Mouse (Mus musculus): ENCODE results near the gene Pafah2.
A peak's percentile ranks its signal among the peaks of the same experiment; 100 is the strongest.

Gene Pafah2

GRCm38 (mm10) chr4:134395977-134396825 lies at the start of gene Pafah2:
Pafah2 (plus strand) TSS chr4:134396320.
- peak; percentile 97 for DNase-seq (ENCODE audit: low read depth, low spot score)

DNA sequence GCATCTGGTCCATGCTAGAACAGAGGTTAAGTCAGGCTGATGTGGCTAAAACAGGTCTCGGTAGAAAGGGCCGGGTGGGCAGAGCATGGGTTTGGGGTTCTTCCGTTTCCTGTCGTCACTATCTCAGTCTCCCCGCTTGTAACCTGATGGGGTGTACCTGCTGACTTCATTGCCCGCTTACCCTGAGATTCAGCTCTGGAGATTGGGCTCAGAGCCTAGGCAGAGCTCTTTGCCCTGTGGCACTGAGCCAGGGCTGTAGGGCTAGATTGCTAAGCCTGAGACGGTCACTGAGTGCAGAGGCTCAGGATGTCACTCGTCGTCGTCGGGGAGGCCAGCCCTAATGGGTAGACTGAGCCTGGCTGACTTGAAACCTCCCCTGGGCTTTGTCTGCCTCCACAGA lies 48.0 kb upstream of the Pafah2 start:
- no peak for DNase-seq (ENCODE audit: low read depth, low spot score)

GRCm38 (mm10) chr4:134348545-134348944 lies 47.6 kb upstream of the Pafah2 start:
- no peak for DNase-seq (ENCODE audit: low read depth, low spot score)

DNA sequence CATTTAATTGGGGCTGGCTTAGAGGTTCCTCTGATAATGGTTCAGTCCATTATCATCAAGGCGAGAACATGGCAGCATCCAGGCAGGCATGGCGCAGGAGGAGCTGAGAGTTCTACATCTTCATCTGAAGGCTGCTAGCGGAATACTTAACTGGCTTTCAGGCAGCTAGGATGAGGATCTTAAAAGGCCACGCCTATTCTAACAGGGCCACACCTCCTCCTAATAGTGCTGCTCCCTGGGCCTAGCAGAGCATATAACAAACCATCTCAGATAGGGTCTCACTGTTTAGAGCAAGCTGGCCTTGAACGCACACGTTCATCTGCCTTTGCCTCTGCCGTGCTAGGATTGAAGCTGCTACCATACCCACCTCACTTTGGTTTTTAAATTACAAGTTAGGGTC lies 46.3 kb upstream of the Pafah2 start:
- DNase-seq (ENCODE audit: low read depth, low spot score): no peak

DNA sequence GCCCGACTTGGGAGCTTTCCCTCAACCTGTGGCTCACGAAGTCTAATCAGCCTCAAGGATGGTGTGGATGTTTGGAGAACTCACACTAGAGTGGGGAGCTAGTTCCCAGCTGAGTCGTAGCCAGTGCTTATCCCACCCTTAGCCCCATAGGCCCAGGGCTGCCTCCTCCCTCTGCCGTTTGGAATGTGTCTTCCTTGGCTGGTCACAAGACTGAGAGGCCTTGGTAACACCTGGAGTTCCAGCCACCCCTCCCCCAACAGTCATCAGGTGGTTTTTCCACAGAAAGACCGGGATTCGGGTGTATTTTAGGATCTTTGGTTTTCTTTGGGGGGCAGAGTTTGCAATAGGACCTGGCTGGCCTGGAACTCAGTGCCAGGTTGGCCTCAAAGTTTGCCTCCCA lies 45.5 kb upstream of the Pafah2 start:
- no peak for DNase-seq (ENCODE audit: low read depth, low spot score)

GRCm38 (mm10) chr4:134351329-134352260 lies 44.5 kb upstream of the Pafah2 start:
- peak; percentile 51 for DNase-seq (ENCODE audit: low read depth, low spot score)

GRCm38 (mm10) chr4:134352261-134352707 lies 43.8 kb upstream of the Pafah2 start:
- DNase-seq (ENCODE audit: low read depth, low spot score): no peak

DNA sequence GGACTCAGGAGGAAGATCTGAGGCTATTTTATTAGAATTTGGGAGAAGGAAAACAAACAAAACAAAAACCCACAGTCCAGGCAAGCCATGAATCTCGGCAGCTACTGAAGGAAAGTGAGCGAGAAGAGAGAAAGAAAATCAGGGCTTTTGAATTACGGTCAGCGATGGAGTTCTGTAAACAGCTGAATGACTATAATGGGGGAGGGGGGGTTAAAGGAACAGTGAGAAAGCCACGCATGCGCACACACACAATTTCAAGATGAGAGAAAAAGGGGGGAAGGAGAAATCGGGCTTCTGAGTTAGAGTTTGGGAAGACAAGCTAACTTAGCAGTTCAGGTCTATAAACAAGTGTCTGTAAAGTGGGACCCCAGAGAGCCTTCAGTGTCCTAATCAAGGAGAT lies 43.2 kb upstream of the Pafah2 start:
- DNase-seq (ENCODE audit: low read depth, low spot score): no peak

GRCm38 (mm10) chr4:134353527-134354409 lies 42.4 kb upstream of the Pafah2 start:
- DNase-seq (ENCODE audit: low read depth, low spot score): no peak

DNA sequence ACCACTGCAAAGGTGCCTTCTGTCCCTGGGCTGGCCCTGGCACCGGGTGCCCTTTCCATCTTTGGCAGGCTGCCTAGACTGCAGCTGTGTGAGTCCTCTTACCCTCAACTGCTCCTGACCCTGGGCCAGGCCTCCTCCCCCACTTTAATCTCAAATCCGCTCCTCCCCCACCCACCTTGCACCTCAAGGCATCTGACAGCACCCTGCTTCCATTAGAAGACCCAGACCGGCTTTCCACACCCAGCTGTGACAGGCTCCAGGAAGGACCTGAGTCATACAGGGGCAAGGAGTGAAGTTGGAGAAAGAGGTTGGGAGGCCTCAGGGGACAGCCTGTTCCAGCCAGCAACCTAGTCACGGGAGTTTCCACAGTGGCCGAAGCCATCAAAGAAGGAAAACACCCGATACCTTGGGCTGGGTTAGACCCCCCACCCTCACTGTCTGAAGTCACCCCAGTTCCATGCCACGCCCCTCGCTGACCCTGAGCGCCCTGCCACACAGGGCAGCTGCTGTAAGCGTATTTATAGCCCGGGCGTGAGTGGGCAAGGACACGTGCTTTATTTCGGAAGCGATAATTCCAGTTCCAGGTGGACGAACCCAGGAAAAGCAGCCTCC lies 40.2 kb upstream of the Pafah2 start:
- no peak for DNase-seq (ENCODE audit: low read depth, low spot score)

- peak; percentile 88 for DNase-seq (ENCODE audit: low read depth, low spot score)
Observed at GRCm38 (mm10) chr4:134356591-134357460, 39.3 kb upstream of the Pafah2 start.

GRCm38 (mm10) chr4:134357461-134357771 lies 38.7 kb upstream of the Pafah2 start:
- no peak for DNase-seq (ENCODE audit: low read depth, low spot score)

DNA sequence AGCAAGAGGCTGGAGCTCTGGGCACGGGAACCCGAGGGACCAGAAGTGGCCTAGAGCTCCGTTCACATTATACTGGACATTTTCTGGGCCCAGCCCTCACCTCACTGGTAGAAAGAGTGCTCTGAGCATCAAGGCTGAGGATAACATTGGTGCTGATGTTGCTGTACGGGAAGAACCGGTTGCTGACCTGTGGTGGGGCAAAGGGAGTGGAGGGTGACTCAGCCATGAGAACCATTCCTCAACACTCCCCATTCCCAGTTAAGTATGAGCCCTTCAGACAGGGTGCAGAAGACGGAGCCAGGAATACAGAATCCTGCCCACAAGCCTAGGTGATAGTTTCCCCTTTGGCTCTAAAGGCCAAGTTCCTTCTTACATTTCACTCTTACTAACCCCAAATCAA lies 36.5 kb upstream of the Pafah2 start:
- DNase-seq (ENCODE audit: low read depth, low spot score): no peak

DNA sequence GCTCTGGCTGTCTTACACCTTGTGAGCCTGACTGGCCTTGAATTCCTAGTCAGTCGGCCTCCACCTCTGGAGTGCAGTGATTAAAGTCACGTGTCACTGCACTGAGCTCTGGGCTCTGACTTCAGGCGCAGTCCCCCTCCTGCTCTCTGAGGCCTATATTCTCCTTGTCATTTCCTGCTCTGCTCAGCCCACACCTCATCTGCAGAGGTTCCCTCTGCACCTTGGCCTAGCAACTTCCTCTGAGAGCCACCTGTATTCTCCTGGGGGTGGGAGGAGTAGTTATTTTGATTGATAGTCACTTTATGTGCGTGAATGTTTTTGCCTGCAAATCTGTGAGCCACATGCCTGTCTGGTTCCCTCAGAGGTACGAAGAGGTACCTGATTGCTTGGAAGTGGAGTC lies 34.9 kb upstream of the Pafah2 start:
- DNase-seq (ENCODE audit: low read depth, low spot score): peak; percentile 75

DNA sequence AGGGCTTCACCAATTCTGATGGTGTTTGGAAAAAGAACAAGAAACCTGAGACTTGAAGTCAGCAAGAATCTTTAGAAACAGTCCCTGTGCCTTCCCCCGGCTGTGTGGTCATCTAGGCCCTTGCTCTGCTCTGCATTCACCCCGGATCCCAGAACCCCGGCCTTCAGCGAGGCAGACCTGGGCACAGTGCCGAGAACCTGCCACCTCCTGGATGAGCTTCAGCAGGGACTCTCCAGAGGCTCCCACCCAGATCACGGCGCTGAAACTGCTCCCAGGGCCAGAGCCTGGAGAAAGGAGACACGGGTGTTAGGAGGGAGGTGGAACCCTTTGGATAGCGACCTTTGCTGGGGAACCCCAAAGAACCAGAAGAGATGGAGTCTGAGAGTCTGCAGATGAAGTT lies 34.0 kb upstream of the Pafah2 start:
- no peak for DNase-seq (ENCODE audit: low read depth, low spot score)

- DNase-seq (ENCODE audit: low read depth, low spot score): peak; percentile 84
Observed at GRCm38 (mm10) chr4:134362586-134362985, 33.5 kb upstream of the Pafah2 start.

GRCm38 (mm10) chr4:134365280-134365679 lies 30.8 kb upstream of the Pafah2 start:
- DNase-seq (ENCODE audit: low read depth, low spot score): peak; percentile 54

DNA sequence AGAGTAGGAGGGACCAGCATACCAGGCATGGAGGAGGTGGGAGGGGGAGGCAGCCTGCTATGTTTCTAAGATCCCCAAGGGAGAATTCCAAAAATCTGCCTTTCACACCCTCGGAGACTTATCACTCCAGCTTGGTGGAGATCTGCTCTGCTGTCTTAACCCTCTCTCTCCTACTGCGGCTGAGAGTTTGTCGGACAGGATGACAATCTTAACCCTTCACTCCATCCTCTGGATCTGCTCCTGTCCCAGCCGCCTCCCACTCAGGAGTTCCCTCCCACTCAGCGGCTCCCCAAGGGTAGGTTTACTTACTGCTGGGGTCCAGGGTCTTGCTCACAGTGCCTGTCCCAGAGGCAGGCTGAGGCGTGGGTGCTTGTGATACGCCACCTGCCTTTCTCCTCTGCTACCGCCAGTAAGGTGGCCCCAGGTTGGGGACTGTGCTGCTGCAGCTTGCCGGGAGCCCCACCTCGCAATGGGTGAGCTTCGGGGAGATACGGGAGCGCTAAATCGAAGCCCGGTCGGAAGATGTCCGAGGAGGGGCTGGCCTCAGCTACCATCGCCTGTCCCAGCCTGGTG lies 25.4 kb upstream of the Pafah2 start:
- peak; percentile 44 for DNase-seq (ENCODE audit: low read depth, low spot score)

GRCm38 (mm10) chr4:134371316-134371855 lies 24.7 kb upstream of the Pafah2 start:
- peak; percentile 20 for DNase-seq (ENCODE audit: low read depth, low spot score)
